Mouse (Mus musculus) stomach, postnatal 0 days (tissue): ENCODE data around the gene Bricd5. TPM values are rescaled to one million over a fixed set of nuclear protein-coding genes. Genes with fewer than 3 reads are reported as not detected.

Experiments
- ATAC-seq: fragments of 200-750 bp; cut with Nextera tagmentation; 2 replicates; pipeline ENCODE4 v1.8.0; 2017; ENCODE audit not compliant: low FRiP score, low TSS enrichment
- DNase-seq: peaks from one replicate; pipeline ENCODE4 v3.0.0-alpha.2; 2016; ENCODE audit warnings: low spot score
- H3K27ac ChIP-seq: fragments of 300-500 bp; sonication (generic); replicated peaks from 2 replicates; pipeline ENCODE4 v1.5.1; 2014; ENCODE audit warnings: mild to moderate bottlenecking, control low read depth
- H3K27me3 ChIP-seq: fragments of 300-500 bp; sonication (generic); 2 replicates; pipeline ENCODE4 v1.6.1; 2014; ENCODE audit warnings: low read length; ENCODE audit not compliant: control insufficient read depth, insufficient read depth
- H3K36me3 ChIP-seq: fragments of 300-500 bp; sonication (generic); 2 replicates; pipeline ENCODE4 v1.6.1; 2014; ENCODE audit warnings: low read length, mixed read lengths; ENCODE audit not compliant: control insufficient read depth, insufficient read depth
- H3K4me1 ChIP-seq: fragments of 300-500 bp; sonication (generic); replicated peaks from 2 replicates; pipeline ENCODE4 v1.6.1; 2014; ENCODE audit warnings: antibody characterized with exemption; ENCODE audit not compliant: control insufficient read depth, insufficient read depth
- H3K4me2 ChIP-seq: fragments of 300-500 bp; sonication (generic); replicated peaks from 2 replicates; pipeline ENCODE4 v1.6.1; 2014; ENCODE audit warnings: low read depth, mild to moderate bottlenecking, control low read depth, moderate library complexity
- H3K4me3 ChIP-seq: fragments of 300-500 bp; sonication (generic); 2 replicates; pipeline ENCODE4 v1.5.1; 2014; ENCODE audit warnings: low read depth, low read length, control low read depth
- H3K9ac ChIP-seq: fragments of 300-500 bp; sonication (generic); 2 replicates; pipeline ENCODE4 v1.6.1; 2014; ENCODE audit warnings: mild to moderate bottlenecking, low read length, control low read depth, mixed read lengths
- H3K9me3 ChIP-seq: fragments of 300-500 bp; sonication (generic); 2 replicates; pipeline ENCODE4 v1.6.1; 2016; ENCODE audit warnings: low read length; ENCODE audit not compliant: control insufficient read depth
- CTCF ChIP-seq: IDR thresholded peaks from 2 replicates; pipeline ENCODE4 v1.5.1; 2016; ENCODE audit warnings: antibody characterized with exemption, low read depth, mild to moderate bottlenecking, moderate library complexity
- EP300 ChIP-seq: optimal IDR thresholded peaks from 2 replicates; pipeline ENCODE3; 2016; ENCODE audit warnings: antibody characterized with exemption
- WGBS: fragments of 180-500 bp; shearing (Covaris S2); extraction: QIAGEN DNeasy Blood & Tissue Kit; methylation state at CpG from one replicate; pipeline ENCODE4 v1.1.7; 2014; 5-methylcytosine and 5-hydroxymethylcytosine counted together
- polyA plus RNA-seq: library from polyadenylated mRNA; unstranded; fragments of >200 nt; fragmentation: Nextera tagmentation; extraction: Ambion mirVana; gene quantifications from 2 replicates; pipeline ENCODE4 v1.2.1, GENCODE M21; 2015

Gene Bricd5
- polyA plus RNA-seq, 1 experiment from 2014 or later = not detected

DNA sequence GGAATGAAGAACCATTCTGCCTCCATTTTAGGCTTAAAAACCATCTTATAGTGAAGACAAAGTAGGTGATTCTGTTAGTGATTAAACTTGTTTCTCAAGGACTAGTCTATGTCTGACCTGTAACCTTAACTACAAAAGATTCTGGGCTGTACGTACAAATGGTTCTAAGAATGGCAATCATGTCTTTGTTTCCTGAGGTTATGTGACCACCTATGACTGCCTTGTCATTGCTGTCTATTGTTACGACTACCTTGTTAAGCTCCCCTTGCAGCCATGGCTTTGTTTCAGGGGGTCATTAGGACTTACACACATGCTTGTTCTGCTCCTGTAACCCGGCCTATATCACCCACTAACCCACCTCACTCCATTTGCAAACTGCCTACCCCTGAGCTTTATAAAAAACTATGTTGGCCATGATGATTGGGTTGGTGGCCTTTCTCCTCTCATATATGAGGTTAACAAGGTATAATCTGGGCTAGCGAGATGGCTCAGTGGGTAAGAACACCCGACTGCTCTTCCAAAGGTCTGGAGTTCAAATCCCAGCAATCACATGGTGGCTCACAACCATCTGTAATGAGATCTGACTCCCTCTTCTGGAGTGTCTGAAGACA is 4.9 kb upstream of the Bricd5 start:
- Histone ChIP-seq H3K9me3 (no peaks in the 10 kb centered on the region), H3K9ac (no peak overlapping the region), H3K27me3 (no peaks in the 10 kb centered on the region), H3K36me3 (no peaks in the 10 kb centered on the region), H3K27ac (no peak overlapping the region), H3K4me2 (no peak overlapping the region), H3K4me1 (0 out of 2 replicates have a peak, but pooled peaks cover 6% of the 10 kb centered on the region), H3K4me3 (no peak overlapping the region)
- ATAC-seq (no peak), DNase-seq (no peak)
- TF ChIP-seq EP300 (no peak), CTCF (no peak)
- 91% methylated on average over 5 of the region's 5 CpGs for WGBS

DNA sequence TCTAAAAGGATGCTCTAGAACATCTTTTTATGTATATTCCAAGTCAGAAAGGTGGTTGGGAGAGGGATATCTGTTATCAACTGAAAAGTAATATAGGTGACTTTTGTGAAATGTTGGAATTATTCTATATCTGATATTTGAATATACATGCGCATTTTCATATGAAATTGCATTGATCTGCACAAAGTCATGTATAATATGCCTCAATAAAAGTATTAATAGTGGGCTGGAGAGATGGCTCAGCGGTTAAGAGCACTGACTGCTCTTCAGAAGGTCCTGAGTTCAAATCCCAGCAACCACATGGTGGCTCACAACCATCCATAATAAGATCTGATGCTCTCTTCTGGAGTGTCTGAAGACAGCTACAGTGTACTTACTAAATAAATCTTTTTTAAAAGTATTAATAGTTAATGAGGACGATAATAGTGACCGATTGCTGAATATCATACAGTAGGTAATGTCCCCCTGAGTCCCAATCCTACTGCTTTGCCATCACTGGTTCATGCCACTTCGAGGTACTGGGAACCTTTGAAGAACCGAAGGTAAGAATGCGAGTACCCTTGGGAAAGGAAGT is 4.3 kb upstream of the Bricd5 start:
- H3K36me3 ChIP-seq = 0 out of 2 replicates have a peak, but pooled peaks cover 4% of the 10 kb centered on the region
- 15% methylated on average over 7 of the region's 7 CpGs for WGBS
- H3K9me3 ChIP-seq = no peaks in the 10 kb centered on the region
- ATAC-seq (no peak), DNase-seq (no peak)
- 0 out of 2 replicates have a peak, but pooled peaks cover 6% of the 10 kb centered on the region for H3K4me1 ChIP-seq
- no peaks in the 10 kb centered on the region for H3K27me3 ChIP-seq
- peak overlapping the region; percentile 97 for H3K4me2 ChIP-seq
- TF ChIP-seq CTCF (no peak), EP300 (no peak)
- H3K4me3 ChIP-seq = peak overlapping the region; percentile 78
- H3K27ac ChIP-seq = peak overlapping the region; percentile 75
- peak overlapping the region; percentile 87; the same call in 1 of the 2 replicates for H3K9ac ChIP-seq

DNA sequence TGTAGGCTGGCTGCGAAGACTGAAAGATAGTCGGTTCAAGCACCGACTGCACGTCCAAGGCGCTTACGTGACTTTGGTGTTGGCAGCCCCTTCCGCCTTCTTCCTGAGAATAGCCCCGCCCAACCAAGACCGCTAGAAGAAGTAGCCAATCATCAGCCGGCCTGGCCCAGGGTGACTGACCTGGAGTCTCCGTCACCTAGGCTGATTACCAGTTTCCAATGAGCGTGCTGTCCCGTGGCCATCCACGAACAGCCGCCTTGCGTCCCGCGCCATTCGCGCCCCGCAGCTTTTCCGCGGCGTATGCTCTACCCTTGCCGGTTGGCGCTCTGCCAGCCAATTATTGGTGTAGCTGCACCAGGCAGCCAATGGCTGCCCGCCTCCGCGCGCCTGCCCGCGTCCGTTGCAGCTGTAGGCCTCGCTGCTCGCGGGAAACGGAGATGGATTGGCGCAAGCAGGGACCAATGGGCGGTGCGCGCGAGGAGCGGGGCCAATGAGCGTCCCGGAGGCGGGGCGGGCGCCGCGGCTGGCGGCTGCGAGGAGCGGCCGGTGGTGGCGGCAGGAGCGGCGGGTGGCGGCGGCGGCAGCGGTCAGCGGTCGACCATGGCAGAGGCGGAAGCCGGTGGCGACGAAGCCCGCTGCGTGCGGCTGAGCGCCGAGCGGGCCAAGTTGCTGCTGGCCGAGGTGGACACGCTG is 3.6 kb upstream of the Bricd5 start, which contains the start of the genes E4f1 and Pgp:
Gene E4f1, minus strand, starts transcription at position 404 of the 693 bp plus-strand sequence.
Gene Pgp, plus strand, starts transcription at position 483 of the 693 bp plus-strand sequence.
- Histone ChIP-seq H3K4me3 (peak within 1 kb of the TSS; percentile 78), H3K27ac (peak within 1 kb of the TSS; percentile 89), H3K9me3 (no peaks in the 10 kb centered on the region), H3K27me3 (no peaks in the 10 kb centered on the region), H3K9ac (peak within 1 kb of the TSS; percentile 87), H3K36me3 (peaks cover 6% of the 10 kb centered on the region; the same call in 1 of the 2 replicates), H3K4me2 (peak within 1 kb of the TSS; percentile 97), H3K4me1 (0 out of 2 replicates have a peak, but pooled peaks cover 6% of the 10 kb centered on the region)
- WGBS = under 1% methylated on average over 53 of the region's 75 CpGs
- TF ChIP-seq EP300 = no peak
- TF ChIP-seq CTCF = no peak
- DNase-seq = peak; percentile 99
- peak; percentile 97 for ATAC-seq

DNA sequence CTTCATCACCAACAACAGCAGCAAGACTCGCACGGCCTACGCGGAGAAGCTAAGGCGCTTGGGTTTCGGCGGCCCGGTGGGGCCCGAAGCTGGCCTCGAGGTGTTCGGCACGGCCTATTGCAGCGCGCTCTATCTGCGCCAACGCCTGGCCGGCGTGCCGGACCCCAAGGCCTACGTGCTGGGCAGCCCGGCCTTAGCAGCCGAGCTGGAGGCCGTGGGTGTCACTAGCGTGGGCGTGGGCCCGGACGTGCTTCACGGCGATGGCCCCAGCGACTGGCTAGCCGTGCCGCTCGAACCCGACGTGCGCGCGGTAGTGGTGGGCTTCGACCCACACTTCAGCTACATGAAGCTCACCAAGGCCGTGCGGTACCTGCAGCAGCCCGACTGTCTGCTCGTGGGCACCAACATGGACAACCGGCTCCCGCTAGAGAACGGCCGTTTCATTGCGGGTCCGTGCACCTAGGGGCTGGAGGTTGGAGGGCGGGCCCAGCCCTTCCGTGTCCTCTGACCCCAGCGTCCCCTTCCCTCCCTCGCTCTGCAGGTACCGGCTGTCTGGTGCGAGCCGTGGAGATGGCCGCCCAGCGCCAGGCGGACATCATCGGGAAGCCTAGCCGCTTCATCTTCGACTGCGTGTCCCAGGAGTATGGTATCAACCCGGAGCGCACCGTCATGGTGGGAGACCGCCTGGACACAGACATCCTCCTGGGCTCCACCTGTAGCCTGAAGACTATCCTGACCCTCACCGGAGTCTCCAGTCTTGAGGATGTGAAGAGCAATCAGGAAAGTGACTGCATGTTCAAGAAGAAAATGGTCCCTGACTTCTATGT is 2.8 kb upstream of the Bricd5 start:
- H3K9me3 ChIP-seq = no peaks in the 10 kb centered on the region
- H3K27ac ChIP-seq = peak overlapping the region; percentile 89
- no peak for TF ChIP-seq EP300
- no peak; the same call in 1 of the 2 replicates for TF ChIP-seq CTCF
- H3K36me3 ChIP-seq = peaks cover 12% of the 10 kb centered on the region; the same call in 1 of the 2 replicates
- 1% methylated on average over 66 of the region's 68 CpGs for WGBS
- DNase-seq (peak; percentile 56), ATAC-seq (no peak; the same call in 1 of the 2 replicates)
- H3K27me3 ChIP-seq = no peaks in the 10 kb centered on the region
- peak overlapping the region; percentile 87 for H3K9ac ChIP-seq
- H3K4me1 ChIP-seq = 0 out of 2 replicates have a peak, but pooled peaks cover 6% of the 10 kb centered on the region
- H3K4me3 ChIP-seq = peak overlapping the region; percentile 78
- peak overlapping the region; percentile 97 for H3K4me2 ChIP-seq

DNA sequence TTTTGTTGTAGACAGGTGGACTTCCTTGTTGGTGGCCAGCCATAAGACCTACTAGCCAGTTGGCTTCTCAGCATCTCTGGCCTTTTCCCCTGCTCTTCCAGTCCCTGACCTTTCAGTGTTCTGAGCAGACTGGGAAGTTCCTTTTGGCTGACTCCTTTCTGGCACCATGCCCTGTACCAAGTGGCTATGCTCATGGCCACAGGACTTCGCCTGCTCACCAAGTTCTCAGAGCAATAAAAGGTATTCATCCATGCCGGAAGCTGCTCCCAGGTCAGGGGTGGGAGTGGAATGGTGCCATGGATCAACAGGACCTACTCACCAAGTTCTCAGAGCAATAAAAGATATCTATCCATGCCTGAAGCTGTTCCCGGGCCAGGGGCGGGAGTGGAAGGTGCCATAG is 1.2 kb upstream of the Bricd5 start:
- no peak overlapping the region for H3K9ac ChIP-seq
- peak; percentile 74 for DNase-seq

More for the DNA sequence above, 1.2 kb upstream of the Bricd5 start:
- Histone ChIP-seq H3K27ac (peak overlapping the region; percentile 75), H3K4me1 (0 out of 2 replicates have a peak, but pooled peaks cover 6% of the 10 kb centered on the region), H3K27me3 (no peaks in the 10 kb centered on the region), H3K4me3 (no peak overlapping the region), H3K4me2 (0 out of 2 replicates have a peak overlapping the region, but pooled peaks have one; percentile 8), H3K36me3 (peaks cover 23% of the 10 kb centered on the region), H3K9me3 (no peaks in the 10 kb centered on the region)
- ATAC-seq = no peak
- 54% methylated on average over 4 of the region's 4 CpGs for WGBS
- TF ChIP-seq CTCF = no peak
- TF ChIP-seq EP300 = no peak
